Mouse (Mus musculus): ENCODE measurements at regions not wholly inside any gene's neighbourhood (a gene's known extent, or its start where the extent isn't known, plus 50 kb on each side); places are given as distances from the start of the nearest gene placed in this dataset.
A peak's percentile ranks its signal among the peaks of the same experiment; 100 is the strongest.

DNA sequence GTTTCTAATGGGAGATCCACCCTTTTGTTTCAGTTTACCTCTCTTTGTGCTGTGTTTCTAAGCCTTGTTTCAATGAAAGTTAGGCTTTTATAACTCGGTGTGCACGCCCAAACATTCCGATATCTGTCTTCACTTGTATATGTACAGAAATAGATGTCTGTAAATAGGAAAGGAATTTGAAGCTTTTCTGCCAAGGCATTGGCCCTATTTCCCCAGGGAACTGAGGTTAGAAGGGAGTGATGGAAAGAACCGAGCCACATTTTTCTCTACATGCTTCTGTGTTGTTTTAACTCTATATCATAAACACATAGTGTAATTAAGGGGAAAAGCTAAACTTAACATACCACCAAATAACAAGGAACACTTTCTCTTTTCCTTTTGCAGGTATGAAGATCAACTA is 653.8 kb upstream of the 4930452B06Rik start:
- ATAC-seq (ENCODE audit: low FRiP score) (no peak), DNase-seq (ENCODE audit: low spot score) (no peak)
- Histone ChIP-seq H3K27me3 (ENCODE audit: insufficient read depth, low read length) (no peaks in the 10 kb centered on the region), H3K9ac (replicated peaks; ENCODE audit: low read length, poor library complexity, severe bottlenecking) (no peak overlapping the region), H3K36me3 (ENCODE audit: insufficient read depth, low read length) (no peaks in the 10 kb centered on the region), H3K4me1 (ENCODE audit: insufficient read depth, low read length) (no peaks in the 10 kb centered on the region), H3K9me3 (ENCODE audit: low read length) (no peaks in the 10 kb centered on the region), H3K4me3 (ENCODE audit: low read depth, low read length) (no peak overlapping the region), H3K27ac (ENCODE audit: low read depth, low read length) (no peak overlapping the region), H3K4me2 (ENCODE audit: low read depth, low read length, poor library complexity, severe bottlenecking) (no peak overlapping the region)
- TF ChIP-seq CTCF (IDR thresholded peaks at IDR 0.05): no peak
- WGBS: 88% methylated on average over 4 of the region's 4 CpGs

DNA sequence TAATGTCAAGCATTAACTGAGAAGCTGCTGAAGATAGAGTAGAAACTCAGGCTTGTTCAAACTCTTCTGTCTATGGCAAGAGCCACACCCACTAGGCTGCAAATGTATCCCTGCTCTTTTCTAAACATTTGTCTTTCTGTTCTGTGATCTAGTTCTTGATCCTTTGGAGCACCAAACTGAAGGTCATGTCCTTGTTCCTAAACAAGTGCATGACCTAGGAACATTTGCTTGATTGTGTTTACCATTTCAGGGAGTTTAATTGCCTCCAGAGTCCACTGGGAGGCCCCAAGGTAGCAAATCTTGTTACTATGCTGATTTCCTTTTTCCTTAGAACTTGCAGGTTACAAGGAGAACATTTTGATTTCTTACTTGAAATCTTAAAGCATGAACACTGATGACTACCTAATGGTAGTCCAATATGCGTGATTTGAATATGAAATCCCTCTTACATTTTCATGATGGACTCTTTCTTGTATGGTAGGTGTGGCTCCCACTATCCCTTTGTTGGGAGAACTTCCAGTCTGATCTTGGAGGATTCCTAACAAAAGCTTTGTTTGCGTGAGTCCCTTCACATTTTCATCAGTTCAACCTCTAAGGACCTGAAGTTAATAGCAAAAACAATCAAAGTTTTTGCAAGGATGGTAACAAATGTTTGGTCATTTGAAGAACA is 652.9 kb upstream of the 4930452B06Rik start:
- Histone ChIP-seq H3K9ac (replicated peaks; ENCODE audit: low read length, poor library complexity, severe bottlenecking) (no peak overlapping the region), H3K36me3 (ENCODE audit: insufficient read depth, low read length) (no peaks in the 10 kb centered on the region), H3K27me3 (ENCODE audit: insufficient read depth, low read length) (no peaks in the 10 kb centered on the region)

DNA sequence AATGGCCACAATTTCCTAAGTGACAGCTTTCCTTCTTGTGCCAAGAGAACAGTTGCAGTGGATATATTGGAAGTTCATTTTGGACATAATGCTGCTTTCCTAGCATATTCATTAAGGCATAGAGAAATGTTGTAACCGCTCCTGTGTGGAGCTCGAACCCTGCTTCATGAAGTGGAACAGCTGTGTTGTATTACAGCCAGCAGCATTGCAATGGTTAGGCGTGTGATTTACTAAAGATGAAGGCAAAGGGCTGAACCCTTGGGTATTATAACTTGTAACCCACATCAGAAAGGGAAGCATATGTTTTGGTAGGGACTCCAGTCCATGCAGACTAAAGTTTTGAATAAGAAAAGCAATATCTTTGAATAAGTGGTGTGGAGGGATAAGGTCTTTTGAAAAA is 649.2 kb upstream of the 4930452B06Rik start:
- Histone ChIP-seq H3K4me1 (ENCODE audit: insufficient read depth, low read length) (no peaks in the 10 kb centered on the region), H3K9me3 (ENCODE audit: low read length) (no peaks in the 10 kb centered on the region), H3K4me2 (ENCODE audit: low read depth, low read length, poor library complexity, severe bottlenecking) (no peak overlapping the region), H3K9ac (replicated peaks; ENCODE audit: low read length, poor library complexity, severe bottlenecking) (no peak overlapping the region), H3K27me3 (ENCODE audit: insufficient read depth, low read length) (no peaks in the 10 kb centered on the region), H3K27ac (ENCODE audit: low read depth, low read length) (no peak overlapping the region), H3K36me3 (ENCODE audit: insufficient read depth, low read length) (no peaks in the 10 kb centered on the region), H3K4me3 (ENCODE audit: low read depth, low read length) (no peak overlapping the region)
- DNase-seq (ENCODE audit: low spot score): no peak
- TF ChIP-seq CTCF (IDR thresholded peaks at IDR 0.05): no peak
- ATAC-seq (ENCODE audit: low FRiP score): no peak
- 76% methylated on average over 3 of the region's 3 CpGs for WGBS

More for the DNA sequence above, 652.9 kb upstream of the 4930452B06Rik start:
- 89% methylated on average over 2 of the region's 2 CpGs for WGBS
- H3K4me2 ChIP-seq (ENCODE audit: low read depth, low read length, poor library complexity, severe bottlenecking): no peak overlapping the region
- H3K27ac ChIP-seq (ENCODE audit: low read depth, low read length): no peak overlapping the region
- no peak overlapping the region for H3K4me3 ChIP-seq (ENCODE audit: low read depth, low read length)
- no peak for TF ChIP-seq CTCF (IDR thresholded peaks at IDR 0.05)
- ATAC-seq (ENCODE audit: low FRiP score) (no peak), DNase-seq (ENCODE audit: low spot score) (no peak)
- H3K9me3 ChIP-seq (ENCODE audit: low read length): no peaks in the 10 kb centered on the region
- H3K4me1 ChIP-seq (ENCODE audit: insufficient read depth, low read length): no peaks in the 10 kb centered on the region

GRCm38 (mm10) chr14:9296145-9296544 is 630.1 kb upstream of the 4930452B06Rik start:
- TF ChIP-seq CTCF (IDR thresholded peaks at IDR 0.05): no peak
- Histone ChIP-seq H3K36me3 (ENCODE audit: insufficient read depth, low read length) (no peaks in the 10 kb centered on the region), H3K4me1 (ENCODE audit: insufficient read depth, low read length) (no peaks in the 10 kb centered on the region), H3K9me3 (ENCODE audit: low read length) (no peaks in the 10 kb centered on the region), H3K4me2 (ENCODE audit: low read depth, low read length, poor library complexity, severe bottlenecking) (no peak overlapping the region), H3K27ac (ENCODE audit: low read depth, low read length) (no peak overlapping the region), H3K27me3 (ENCODE audit: insufficient read depth, low read length) (no peaks in the 10 kb centered on the region), H3K9ac (replicated peaks; ENCODE audit: low read length, poor library complexity, severe bottlenecking) (no peak overlapping the region), H3K4me3 (ENCODE audit: low read depth, low read length) (no peak overlapping the region)
- WGBS: 88% methylated on average over 1 of the region's 1 CpGs
- DNase-seq (ENCODE audit: low spot score) (no peak), ATAC-seq (ENCODE audit: low FRiP score) (no peak)

DNA sequence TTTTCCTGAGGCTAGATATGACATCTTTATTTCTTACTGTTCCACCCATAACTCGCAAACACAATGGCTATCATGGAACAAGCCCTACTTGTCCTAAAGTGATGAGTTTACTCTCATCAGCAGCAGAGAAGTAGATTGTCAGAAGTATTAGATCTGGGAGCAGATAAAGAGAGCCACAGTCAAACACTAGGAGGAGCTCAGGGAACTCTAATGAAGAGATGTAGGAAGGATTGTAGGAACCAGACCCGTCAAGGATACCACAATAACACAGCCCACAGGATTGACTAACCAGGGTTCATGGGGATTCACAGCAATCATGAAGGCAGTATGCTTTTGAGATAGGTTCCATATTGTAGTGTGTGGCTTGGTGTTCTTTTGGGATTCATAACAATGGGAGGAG is 628.5 kb upstream of the 4930452B06Rik start:
- H3K4me3 ChIP-seq (ENCODE audit: low read depth, low read length): no peak overlapping the region
- DNase-seq (ENCODE audit: low spot score) (no peak), ATAC-seq (ENCODE audit: low FRiP score) (no peak)
- WGBS: 76% methylated on average over 2 of the region's 2 CpGs
- peak; percentile 25 for TF ChIP-seq CTCF (IDR thresholded peaks at IDR 0.05)
- no peaks in the 10 kb centered on the region for H3K9me3 ChIP-seq (ENCODE audit: low read length)
- H3K27ac ChIP-seq (ENCODE audit: low read depth, low read length): no peak overlapping the region
- H3K4me1 ChIP-seq (ENCODE audit: insufficient read depth, low read length): no peaks in the 10 kb centered on the region
- no peak overlapping the region for H3K4me2 ChIP-seq (ENCODE audit: low read depth, low read length, poor library complexity, severe bottlenecking)
- H3K27me3 ChIP-seq (ENCODE audit: insufficient read depth, low read length): no peaks in the 10 kb centered on the region
- no peak overlapping the region for H3K9ac ChIP-seq (replicated peaks; ENCODE audit: low read length, poor library complexity, severe bottlenecking)
- H3K36me3 ChIP-seq (ENCODE audit: insufficient read depth, low read length): no peaks in the 10 kb centered on the region

- no peak for DNase-seq (ENCODE audit: low spot score)
- no peaks in the 10 kb centered on the region for H3K9me3 ChIP-seq (ENCODE audit: low read length)
- WGBS: 61% methylated on average over 1 of the region's 1 CpGs
- H3K36me3 ChIP-seq (ENCODE audit: insufficient read depth, low read length): no peaks in the 10 kb centered on the region
- H3K4me1 ChIP-seq (ENCODE audit: insufficient read depth, low read length): no peaks in the 10 kb centered on the region
- TF ChIP-seq CTCF (IDR thresholded peaks at IDR 0.05): no peak
- no peaks in the 10 kb centered on the region for H3K27me3 ChIP-seq (ENCODE audit: insufficient read depth, low read length)
- no peak overlapping the region for H3K9ac ChIP-seq (replicated peaks; ENCODE audit: low read length, poor library complexity, severe bottlenecking)
- H3K4me3 ChIP-seq (ENCODE audit: low read depth, low read length): no peak overlapping the region
- no peak for ATAC-seq (ENCODE audit: low FRiP score)
- H3K27ac ChIP-seq (ENCODE audit: low read depth, low read length): no peak overlapping the region
- H3K4me2 ChIP-seq (ENCODE audit: low read depth, low read length, poor library complexity, severe bottlenecking): no peak overlapping the region
These were observed 622.1 kb upstream of the 4930452B06Rik start for GRCm38 (mm10) chr14:9288103-9288502.

Data from midbrain, postnatal 0 days (tissue).